Mouse (Mus musculus): ENCODE measurements around the gene Selenoh.

DNA sequence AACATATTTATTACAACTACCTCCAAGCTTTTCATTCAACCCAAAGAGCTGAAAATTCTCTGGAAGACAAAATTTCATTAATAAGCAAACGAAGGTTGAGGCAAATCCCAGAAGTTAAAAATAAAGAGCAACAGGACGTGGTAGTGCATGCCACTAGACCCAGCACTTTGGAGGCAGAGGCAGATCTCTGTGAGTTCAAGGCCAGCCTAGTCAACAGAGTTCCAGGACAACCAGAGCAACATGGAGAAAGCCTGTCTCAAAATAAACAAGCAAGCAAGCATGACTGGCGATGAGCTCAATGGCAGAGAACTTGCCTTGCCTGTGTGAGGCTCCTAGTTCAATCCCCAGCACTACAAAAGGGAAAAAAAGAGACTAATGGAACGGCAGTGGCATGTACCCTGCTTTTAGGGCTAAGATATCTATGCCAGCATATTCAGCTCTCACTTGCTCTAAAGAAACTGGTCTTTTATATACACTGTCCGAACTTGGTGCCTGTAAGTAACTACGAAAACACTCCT is 23.5 kb downstream of the Selenoh start:
- TF ChIP-seq POLR2A (IDR thresholded peaks at IDR 0.05; ENCODE audit: borderline replicate concordance, extremely low read depth, low read depth, low read length) = no peak
- TF ChIP-seq CTCF (IDR thresholded peaks at IDR 0.05; ENCODE audit: insufficient read depth, low read length) = no peak
